Mouse (Mus musculus): Measurements from ENCODE around the gene Prkcb.
A peak's percentile ranks its signal among the peaks of the same experiment; 100 is the strongest.

The Prkcb gene

DNA sequence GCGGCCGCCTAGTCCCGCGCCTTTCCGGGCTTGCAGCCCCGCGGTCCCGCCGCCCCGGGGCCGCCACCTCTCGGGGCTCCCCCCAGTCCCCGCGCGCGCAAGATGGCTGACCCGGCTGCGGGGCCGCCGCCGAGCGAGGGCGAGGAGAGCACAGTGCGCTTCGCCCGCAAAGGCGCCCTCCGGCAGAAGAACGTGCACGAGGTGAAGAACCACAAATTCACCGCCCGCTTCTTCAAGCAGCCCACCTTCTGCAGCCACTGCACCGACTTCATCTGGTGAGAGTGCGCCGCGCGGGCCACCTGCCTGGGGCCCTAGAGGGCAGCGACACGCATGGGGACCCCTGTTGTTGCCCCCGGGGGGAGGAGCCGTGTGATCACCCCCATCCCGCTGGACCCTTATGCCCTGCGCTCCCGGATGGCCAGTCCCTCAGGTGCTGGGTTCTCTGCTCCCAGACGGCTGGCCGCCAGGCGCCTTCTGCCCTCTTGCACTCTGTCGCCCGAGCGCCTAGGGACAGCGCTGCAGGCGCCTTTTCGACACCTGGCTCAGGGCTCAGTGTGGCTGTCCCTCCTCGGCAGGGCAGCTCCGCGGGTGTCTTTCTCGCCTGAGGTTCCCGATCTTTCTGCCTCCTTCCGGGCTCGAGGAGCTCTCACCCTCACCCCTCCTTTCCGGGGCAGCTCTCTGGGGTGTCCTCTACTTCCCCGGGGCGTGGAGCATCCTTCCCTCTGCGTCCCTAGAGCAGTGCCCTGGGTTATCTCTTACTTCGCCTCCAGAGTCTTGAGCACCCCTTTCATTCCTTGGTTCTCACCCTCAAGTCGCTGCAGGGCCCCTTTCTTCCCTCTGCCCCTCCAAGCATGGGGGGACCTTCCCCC, 926 bp downstream of the Prkcb start:
- DNase-seq (ENCODE audit: extremely low spot score, low spot score): peak; percentile 59

DNA sequence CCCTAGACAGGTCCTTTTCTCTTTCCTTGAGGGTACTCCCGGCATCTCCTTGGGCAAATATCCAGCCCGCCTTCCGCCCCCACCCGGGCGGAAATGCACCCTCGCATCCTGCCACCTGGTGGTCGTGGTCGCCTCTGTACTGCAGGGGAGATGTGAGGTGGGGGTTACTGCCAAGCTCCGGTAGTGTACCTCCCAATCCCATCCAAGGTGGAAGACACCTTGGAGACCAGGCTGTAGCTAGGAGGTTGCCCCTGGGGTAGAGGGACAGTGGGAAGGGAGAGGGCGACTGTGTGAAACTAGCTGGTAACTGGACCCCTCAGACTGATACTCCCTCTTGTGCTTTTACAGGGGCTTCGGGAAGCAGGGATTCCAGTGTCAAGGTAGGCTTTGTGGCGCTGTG, 1.6 kb downstream of the Prkcb start:
- peak; percentile 37 for DNase-seq (ENCODE audit: extremely low spot score, low spot score)

DNA sequence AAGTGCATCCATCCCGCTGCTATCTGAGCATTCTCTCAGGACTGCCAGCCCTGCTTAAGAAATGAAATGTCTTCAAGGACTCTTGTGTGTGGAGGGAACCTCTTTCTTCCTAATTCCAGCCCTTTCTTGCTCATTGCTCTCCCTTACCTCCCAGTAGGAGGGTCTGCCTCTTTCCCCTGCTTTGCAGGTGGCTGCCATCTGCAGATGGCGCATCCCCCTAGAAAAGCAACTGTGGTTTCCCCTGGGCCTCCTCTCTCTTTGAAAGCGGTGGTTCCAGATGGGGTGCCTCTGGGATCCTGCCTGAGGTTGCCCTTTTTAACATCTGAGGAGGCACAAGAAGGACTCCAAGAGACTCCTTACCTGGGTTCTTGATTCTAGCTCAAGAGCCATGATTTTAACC, 2.2 kb downstream of the Prkcb start:
- no peak for DNase-seq (ENCODE audit: extremely low spot score, low spot score)

DNA sequence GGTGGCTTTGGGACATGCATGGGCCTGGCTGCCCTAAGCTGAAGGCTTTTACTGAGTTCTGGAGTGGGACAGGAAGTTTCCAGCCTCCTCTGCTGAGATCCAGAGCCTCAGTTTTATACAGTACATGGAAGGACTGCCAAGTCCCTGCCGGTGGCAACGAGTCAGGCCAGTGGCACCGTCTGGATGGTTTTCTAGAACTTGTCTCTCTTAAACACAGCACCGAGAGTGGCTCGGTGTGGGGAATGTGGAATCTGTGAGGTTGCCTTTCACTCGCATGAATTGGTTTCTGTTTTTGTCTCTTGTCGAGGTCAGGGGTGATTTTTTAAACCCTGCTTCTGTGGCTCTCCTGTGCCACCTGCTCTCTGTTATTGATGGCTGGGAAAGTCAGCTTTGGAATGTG, 3.6 kb downstream of the Prkcb start:
- no peak for DNase-seq (ENCODE audit: extremely low spot score, low spot score)

DNA sequence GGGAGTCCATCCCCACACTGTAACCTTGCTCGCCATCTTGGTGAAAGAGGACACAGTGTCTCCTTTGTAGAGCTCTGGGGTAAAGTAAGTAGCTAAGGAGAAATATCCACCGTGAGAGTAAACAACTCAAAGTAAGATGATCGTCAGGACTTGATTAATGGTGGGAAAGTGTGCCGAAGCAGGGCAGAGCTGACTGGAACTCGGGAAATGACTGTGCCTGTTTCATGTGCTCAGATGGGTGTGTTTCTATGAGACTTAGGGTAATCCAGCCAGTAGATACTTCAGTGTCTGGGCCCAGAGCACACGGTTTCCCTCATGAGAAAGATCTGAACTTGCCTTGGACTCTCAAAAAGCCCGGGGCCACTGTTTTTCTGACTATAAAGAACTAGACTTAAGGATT, 5.6 kb downstream of the Prkcb start:
- no peak for DNase-seq (ENCODE audit: extremely low spot score, low spot score)

DNA sequence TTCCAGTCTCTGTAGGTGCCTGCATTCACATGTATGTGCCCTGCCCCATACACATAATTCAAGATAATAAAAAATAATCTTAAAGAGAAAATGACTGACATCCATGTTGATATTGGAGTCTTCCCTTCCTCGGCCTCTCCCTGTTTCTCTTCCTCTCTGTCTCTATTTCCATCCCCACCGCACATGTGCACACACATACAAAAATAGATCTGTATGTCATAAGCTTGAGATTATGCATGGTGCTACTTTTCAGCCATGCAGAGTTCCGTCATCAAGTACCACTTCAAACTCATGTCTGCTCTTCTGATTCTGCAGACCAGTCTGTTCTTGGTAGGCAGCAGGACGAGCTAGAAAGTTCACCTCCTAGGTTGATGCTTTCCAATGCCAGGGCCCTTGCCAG, 6.8 kb downstream of the Prkcb start:
- DNase-seq (ENCODE audit: extremely low spot score, low spot score): no peak

DNA sequence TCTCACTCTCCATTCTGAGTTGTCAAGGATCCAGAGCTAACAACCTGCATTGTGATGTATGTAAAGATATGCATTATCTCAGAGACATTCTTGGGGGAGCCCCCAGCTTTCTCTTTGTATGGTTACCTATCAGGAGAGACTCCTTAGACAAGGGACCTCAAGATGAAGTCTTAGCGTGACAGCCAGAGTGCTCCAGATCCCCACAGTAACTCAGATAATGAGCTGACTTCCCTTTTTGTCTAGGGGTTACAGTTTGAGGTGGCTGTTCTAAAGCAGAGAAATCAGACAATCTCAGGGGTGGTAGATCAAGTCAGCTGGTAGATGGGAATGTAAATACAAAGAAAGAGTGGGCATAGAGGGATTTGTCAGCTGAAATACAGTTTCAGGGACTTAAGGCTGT, 7.8 kb downstream of the Prkcb start:
- DNase-seq (ENCODE audit: extremely low spot score, low spot score): no peak

DNA sequence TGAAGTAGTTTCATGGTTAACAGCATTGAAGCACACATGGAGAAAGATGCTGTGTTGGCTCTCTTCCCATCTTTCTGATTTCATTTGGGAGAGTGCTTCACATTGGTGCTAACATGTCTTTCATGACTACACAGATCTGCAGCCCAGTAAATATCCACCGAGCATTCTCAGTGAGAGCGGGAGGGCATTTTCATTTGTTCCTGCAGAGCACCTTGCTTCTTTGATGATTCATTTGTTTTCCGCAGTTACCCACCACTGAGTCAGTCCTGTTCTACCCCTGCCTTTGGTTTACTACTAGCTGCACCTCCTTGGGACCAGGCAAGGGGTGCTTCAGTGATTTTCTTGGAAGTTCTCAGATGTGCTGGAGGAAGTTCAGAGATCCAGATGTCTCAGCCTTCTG, 8.3 kb downstream of the Prkcb start:
- no peak for DNase-seq (ENCODE audit: extremely low spot score, low spot score)

DNA sequence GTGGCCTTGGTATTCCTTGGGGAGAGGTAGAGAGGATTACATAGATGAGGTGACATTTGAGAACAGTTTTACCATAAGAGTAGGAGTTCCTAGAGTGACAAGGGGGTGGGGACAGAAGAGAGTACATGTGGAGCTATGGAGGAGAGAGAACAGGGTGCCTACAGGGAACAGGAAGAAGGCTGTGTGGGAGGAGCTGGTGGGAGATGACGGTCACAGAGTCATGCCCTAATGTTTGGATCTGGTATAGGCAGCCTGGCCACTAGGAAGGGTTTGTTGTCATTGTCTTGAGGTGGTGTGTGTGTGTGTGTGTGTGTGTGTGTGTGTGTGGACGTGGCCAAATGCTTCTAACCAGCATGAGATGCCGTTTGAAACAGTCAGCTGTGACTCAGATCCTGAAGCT, 9.1 kb downstream of the Prkcb start:
- DNase-seq (ENCODE audit: extremely low spot score, low spot score): no peak

DNA sequence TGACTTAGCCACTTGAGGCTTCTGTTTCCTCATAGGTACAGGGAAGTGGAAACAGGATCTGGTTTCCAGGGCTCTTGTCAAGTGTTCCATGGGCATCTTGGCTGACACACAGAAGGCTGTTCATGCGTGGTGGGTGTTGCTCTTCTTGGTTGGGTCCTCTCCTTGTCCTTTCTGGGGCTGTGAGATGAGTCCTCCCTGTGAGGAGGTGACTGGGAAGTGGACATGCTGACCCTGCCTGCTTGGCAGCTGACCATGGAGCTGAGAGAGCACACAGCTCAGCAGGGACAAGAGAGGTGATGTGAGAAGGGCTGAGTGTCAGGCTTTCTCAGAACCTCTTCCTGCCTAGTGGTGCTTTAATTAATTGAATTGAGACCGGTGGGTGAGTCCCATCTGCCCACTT, 10.2 kb downstream of the Prkcb start:
- no peak for DNase-seq (ENCODE audit: extremely low spot score, low spot score)

DNA sequence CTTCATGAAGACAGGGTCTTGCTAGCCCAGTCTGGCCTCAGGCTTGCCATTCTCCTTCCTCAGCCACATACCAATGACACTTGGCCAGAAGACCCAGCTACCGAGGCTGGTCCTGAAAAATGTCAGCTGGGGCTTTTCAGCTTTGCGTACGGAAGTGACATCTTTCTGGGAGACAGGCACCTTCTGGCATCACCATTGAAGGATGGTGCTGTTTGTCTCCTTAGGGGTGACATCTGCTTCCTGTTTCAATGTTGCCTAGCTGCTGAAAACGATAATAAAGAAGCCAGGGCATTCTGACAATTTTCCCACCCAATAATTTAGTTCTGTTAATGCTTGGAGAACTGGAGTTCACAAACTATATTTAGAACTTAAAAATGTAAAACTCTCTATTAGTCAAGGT, 12.0 kb downstream of the Prkcb start:
- no peak for DNase-seq (ENCODE audit: extremely low spot score, low spot score)

DNA sequence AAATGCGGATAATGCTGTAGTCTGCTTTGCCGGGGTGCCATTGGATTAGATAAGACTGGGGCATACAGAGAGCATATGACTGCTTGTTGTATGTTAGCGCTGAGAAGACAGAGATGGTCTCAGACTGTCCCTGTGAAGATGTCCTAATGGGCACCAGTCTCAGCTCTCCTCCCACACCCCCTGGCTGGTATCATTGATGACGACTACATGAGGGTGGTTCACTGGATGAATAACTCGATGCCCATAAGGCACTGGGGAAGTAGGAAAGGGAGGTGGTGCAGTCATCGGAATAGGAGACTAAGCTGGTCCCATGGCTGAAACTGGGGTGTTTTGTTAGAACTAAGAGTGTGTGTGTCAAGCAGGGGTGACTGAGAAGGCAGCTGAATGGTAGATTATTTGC, 14.0 kb downstream of the Prkcb start:
- DNase-seq (ENCODE audit: extremely low spot score, low spot score): no peak

DNA sequence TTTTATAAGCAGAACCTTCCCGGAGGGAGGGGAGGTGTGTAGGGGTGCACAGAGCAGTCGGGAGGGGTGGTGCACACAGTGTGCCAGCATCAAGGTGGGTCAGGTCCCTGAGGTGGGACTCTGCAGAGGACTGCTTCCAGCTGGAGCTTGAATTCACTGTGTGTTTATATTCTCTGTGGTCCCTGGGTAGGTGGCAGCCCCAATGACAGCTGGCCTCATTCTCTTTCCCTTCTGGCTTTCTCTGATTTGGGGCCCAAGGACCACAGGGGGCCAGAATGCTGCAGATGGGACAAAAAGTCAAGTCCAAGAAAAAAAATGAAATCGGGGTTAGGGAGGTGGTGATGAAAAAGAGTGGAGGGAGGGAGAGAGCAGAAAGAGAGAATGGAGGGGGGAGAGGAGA, 15.4 kb downstream of the Prkcb start:
- no peak for DNase-seq (ENCODE audit: extremely low spot score, low spot score)

DNA sequence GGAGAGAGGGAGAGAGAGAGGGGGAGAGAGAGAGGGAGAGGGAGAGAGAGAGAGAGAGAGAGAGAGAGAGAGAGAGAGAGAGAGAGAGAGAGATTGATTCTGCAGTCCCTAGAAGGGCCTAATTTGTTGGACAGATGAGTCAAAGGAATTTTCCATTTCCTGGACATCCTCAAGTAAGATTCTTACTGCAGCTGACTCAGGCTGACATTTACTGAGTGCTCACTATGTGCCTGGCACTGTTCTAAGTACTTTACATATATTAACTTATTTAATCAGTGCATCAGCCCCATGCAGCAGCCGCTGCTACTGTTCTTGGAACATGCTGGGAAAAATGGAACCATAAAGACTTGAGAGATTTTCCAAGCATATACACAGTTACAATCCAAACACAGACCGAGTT, 16.0 kb downstream of the Prkcb start:
- DNase-seq (ENCODE audit: extremely low spot score, low spot score): no peak

DNA sequence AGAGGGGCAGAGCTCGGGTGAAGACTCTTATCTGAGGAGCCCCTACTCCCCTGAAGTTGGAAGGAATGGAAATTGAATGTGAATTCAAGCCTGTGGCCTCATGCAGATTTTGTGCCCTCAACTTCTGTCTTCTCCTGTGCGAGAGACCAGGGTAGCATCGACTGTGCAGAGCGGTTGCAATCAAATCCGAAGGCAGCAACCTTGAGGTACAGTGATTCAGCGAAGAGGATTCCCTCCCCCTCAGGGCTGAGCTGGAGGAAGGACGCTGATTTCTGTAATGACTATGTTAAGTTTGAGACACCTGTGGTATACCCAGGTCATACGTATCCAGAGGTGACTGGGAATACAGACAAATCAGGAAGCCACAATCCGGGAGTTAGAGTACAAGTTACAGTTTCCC, 18.7 kb downstream of the Prkcb start:
- no peak for DNase-seq (ENCODE audit: extremely low spot score, low spot score)

DNA sequence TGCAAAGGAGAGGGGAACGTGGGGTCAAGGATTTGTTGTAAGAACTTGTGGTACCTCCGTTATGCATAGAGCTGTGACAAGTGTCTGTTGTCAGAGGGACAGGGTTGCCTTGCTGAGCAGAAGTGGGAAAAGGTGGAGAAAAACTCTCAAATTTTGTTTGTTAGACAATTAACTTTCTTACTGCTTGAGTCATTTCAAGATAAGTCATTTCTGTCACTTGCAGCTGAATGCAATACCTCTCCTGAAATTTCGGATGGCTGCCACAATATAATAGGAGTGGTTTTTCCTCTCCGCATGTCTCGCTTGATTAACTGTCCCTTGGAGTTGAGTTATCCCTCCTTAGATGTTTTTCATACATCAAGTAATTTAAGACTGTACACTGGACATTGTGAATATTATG, 20.1 kb downstream of the Prkcb start:
- DNase-seq (ENCODE audit: extremely low spot score, low spot score): no peak

DNA sequence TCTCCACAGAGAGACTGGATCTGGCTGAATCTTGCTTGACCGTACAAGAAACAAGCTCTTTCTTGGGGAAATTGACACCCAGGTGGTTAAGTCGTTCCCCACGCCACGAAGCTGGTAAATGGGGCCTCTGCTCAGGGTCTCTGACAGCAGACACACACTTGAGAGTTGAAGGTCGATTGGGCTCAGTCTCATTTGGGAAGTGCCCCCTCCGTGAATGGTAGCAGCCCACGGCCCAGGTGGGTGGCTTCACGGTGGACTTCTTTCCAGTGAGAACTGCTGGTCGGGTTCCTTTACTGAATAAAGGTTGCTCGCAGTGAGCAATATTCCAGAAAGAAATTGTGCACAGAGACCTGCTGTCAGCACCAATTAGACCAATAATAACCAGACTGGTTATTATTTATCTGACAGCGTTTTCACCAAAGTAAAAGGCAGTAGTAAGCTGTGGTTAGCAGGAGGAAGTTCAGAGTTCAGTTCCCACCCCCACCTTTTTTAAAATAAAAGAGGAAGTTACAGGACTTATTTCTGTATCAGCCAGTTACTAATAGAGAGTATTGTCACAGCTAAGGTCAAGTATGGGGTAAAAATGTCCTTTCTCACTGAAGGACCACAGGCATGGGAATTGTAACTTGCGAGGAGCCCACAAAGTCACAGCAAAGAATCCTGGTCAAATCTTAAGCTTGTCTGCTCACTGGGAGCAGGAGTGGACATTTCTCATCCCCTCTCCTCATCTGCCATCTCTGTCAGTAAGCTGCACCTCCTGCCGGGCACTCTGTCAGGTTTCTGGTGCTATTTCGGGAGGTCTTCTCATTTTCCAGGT, 21.6 kb downstream of the Prkcb start:
- DNase-seq (ENCODE audit: extremely low spot score, low spot score): no peak

DNA sequence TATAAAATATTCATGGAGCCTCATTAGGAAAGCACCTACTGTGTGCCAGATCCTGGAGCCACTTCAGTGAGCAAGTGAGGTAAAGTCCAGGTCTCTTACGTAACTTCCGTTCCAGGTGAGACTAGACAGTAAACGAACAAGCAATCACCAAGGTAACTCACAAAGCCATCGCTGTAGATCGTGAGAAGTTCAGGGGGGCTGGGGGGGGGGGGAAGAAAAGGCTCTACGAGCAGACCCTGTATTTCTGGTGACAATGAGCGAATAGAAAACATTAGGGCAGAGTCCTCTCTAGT, 22.1 kb downstream of the Prkcb start:
- no peak for DNase-seq (ENCODE audit: extremely low spot score, low spot score)

DNA sequence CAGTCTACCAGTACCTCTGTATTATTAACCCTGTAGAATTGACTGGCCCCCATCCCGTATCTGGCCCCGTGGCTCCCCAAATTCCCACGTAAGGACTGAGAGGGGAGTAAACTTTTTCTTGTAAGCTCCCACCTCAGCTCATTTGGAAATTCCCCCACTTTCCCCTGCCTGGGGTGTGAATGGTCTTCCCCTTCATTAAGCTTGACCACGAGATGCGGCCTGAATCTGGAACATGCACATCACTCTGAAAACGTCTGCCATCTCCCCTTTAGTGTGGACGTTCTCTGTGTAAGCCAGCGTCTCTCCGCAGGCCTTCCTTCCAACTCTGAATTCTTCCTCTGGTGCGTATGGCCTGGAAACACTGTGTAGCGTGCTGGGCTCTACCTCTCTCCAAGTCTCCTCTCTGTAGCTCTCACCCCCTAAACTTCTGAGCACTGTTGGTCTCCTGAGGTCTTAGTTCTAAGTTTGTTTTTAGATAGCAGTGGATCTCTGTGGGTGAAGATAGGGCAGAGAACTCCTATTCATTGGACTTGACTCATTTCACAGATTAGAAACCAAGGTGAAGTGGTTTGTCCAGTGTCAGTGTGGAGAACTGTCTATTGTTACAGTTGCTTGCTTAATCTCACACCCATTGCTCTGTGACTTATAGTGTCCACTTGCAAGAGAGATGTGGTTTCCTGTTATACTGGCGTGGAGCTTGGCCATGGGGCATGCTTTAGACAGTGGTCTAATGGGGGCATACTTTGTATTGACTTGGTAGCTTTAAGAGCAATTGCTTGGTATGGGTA, 25.3 kb downstream of the Prkcb start:
- DNase-seq (ENCODE audit: extremely low spot score, low spot score): no peak

DNA sequence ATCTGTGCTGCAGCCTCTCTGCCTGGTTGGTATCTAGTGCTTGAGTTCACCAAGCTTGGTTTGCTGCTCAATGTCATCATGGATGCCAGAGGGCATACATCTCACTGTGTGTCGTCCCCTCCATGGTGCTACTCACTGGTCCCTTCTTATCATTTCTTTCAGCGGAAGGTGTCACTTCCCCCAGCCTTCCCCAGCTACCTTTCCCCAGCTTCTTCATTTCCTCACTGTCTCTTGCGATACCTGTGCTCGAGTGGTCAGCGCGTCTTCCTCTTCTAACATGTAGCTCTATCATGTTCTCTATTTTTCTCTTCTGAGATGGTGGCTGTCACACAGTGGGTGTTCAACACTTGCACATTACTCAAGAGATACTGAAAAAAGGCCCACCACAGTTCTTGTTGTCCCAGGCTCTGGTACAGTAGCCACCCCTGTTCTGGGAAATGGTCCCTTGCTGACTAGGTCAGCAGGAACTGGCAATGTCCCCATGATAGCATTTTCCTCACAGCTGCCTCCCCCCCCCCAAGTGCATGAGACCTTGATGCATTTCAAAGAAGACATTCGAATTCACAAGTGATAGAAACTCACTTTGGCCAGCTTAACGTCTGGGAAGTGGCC, 27.3 kb downstream of the Prkcb start:
- no peak for DNase-seq (ENCODE audit: extremely low spot score, low spot score)

DNA sequence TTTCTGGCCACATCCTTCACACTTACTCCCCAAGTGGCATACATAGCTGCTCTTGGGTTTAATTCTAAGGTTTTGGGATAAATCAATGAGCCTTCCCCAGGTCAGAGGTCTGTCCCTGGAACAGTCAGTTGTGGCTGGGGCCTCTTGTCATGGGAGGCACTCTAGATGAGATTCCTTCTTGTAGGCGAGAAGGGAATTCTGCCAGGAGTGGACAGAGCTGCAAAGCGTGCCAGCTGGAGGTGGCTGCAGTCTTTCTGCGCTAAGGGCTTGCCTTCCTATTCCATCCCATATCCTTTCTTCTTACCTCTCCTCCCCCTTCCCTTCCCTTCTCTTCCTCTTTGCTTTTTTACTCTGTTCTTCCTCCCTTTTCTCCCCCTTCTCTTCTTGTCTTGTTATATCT, 28.1 kb downstream of the Prkcb start:
- no peak for DNase-seq (ENCODE audit: extremely low spot score, low spot score)

DNA sequence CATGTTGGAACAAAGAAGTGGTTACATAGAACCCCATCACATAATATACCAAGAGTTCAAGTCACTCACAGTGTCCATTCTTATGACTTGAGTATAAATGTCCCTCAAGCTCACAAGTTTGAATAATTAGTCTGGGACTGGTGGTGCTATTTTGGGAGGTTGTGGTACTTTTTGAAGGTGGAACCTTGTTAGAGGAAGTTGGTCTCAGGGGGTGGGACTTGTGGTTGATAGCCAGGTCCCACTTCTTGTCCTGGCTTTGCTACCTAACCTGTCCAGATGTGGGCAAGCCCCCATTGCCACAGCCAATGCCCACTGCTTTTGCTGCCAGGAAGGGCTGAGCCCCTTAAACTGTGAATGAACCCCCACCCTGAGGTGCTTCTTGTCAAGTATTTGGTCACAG, 28.9 kb downstream of the Prkcb start:
- no peak for DNase-seq (ENCODE audit: extremely low spot score, low spot score)
